Mouse (Mus musculus) adrenal gland, adult 2 months (tissue): ENCODE results near the gene Fzd4. TPM values are rescaled to one million over a fixed set of nuclear protein-coding genes. Genes with fewer than 3 reads are reported as not detected.
A peak's percentile ranks its signal among the peaks of the same experiment; 100 is the strongest.

ENCODE experiments used
- DNase-seq: peaks from one replicate; pipeline ENCODE4 v3.0.0; 2021
- polyA plus RNA-seq: library from polyadenylated mRNA; depleted of rRNA; stranded (reverse); fragments of >200 nt; gene quantifications from 2 replicates; pipeline ENCODE4 v1.2.3, GENCODE M21; 2012
- total RNA-seq, 2 experiments: library from RNA; stranded (reverse); gene quantifications; 2 replicates each; pipeline ENCODE4 v1.2.3; 2021

The Fzd4 gene
- total and polyA plus RNA-seq, 3 experiments: 12.7 to 33.3 (median 27.9) TPM

GRCm38 (mm10) chr7:89400721-89401120, 3.4 kb upstream of the Fzd4 start:
- no peak for DNase-seq

- DNase-seq: no peak
Measured at GRCm38 (mm10) chr7:89401136-89401858, 2.9 kb upstream of the Fzd4 start.

GRCm38 (mm10) chr7:89401936-89402335, 2.2 kb upstream of the Fzd4 start:
- no peak for DNase-seq

- DNase-seq: peak; percentile 89
Measured at GRCm38 (mm10) chr7:89403053-89403972, 842 bp upstream of the Fzd4 start.

- DNase-seq: peak; percentile 73
Measured at GRCm38 (mm10) chr7:89404734-89405440, 732 bp downstream of the Fzd4 start.

GRCm38 (mm10) chr7:89406011-89406410, 1.9 kb downstream of the Fzd4 start:
- DNase-seq: no peak

GRCm38 (mm10) chr7:89407006-89407940, 3.1 kb downstream of the Fzd4 start:
- DNase-seq: no peak

- no peak for DNase-seq
Measured at GRCm38 (mm10) chr7:89410294-89410693, 6.1 kb downstream of the Fzd4 start.

- no peak for DNase-seq
Measured at GRCm38 (mm10) chr7:89411346-89411745, 7.2 kb downstream of the Fzd4 start.

- no peak for DNase-seq
Measured at GRCm38 (mm10) chr7:89412094-89412493, 7.9 kb downstream of the Fzd4 start.

- no peak for DNase-seq
Measured at GRCm38 (mm10) chr7:89416027-89416426, 11.9 kb downstream of the Fzd4 start.

GRCm38 (mm10) chr7:89417707-89418106, 13.6 kb downstream of the Fzd4 start:
- DNase-seq: peak; percentile 49

- no peak for DNase-seq
Measured at GRCm38 (mm10) chr7:89418127-89418653, 14.0 kb downstream of the Fzd4 start.

- DNase-seq: no peak
Measured at GRCm38 (mm10) chr7:89418917-89419679, 14.9 kb downstream of the Fzd4 start.

- DNase-seq: no peak
Measured at GRCm38 (mm10) chr7:89421294-89421693, 17.1 kb downstream of the Fzd4 start.

GRCm38 (mm10) chr7:89422650-89423049, 18.5 kb downstream of the Fzd4 start:
- DNase-seq: no peak

GRCm38 (mm10) chr7:89423194-89423593, 19.0 kb downstream of the Fzd4 start:
- DNase-seq: peak; percentile 48

GRCm38 (mm10) chr7:89423688-89424255, 19.6 kb downstream of the Fzd4 start:
- DNase-seq: no peak

GRCm38 (mm10) chr7:89424659-89425058, 20.5 kb downstream of the Fzd4 start:
- DNase-seq: no peak
